Mouse (Mus musculus) midbrain, postnatal 0 days (tissue): ENCODE data around the gene Nae1. TPM values are rescaled to one million over a fixed set of nuclear protein-coding genes. Genes with fewer than 3 reads are reported as not detected.

Experiments used
- ATAC-seq: fragments of 200-750 bp; cut with Nextera tagmentation; 2 replicates; pipeline ENCODE4 v1.8.0; 2017; ENCODE audit warnings: moderate number of reproducible peaks, mild to moderate bottlenecking, moderate TSS enrichment, moderate library complexity; ENCODE audit not compliant: low FRiP score
- DNase-seq: peaks from one replicate; pipeline ENCODE4 v3.0.0-alpha.2; 2015; ENCODE audit warnings: low spot score
- H3K27ac ChIP-seq: fragments of 300-500 bp; sonication (generic); 2 replicates; pipeline ENCODE4 v1.5.1; 2014; ENCODE audit warnings: low read depth, mild to moderate bottlenecking, low read length, mixed read lengths
- H3K27me3 ChIP-seq: fragments of 300-500 bp; sonication (generic); 2 replicates; pipeline ENCODE4 v1.6.1; 2014; ENCODE audit warnings: low read length, control low read depth, mixed read lengths; ENCODE audit not compliant: insufficient read depth
- H3K36me3 ChIP-seq: fragments of 300-500 bp; sonication (generic); 2 replicates; pipeline ENCODE4 v1.6.1; 2014; ENCODE audit warnings: low read length, control low read depth, mixed read lengths; ENCODE audit not compliant: insufficient read depth
- H3K4me1 ChIP-seq: fragments of 300-500 bp; sonication (generic); 2 replicates; pipeline ENCODE4 v1.6.1; 2014; ENCODE audit warnings: mild to moderate bottlenecking, control low read depth, antibody characterized with exemption, low read length, mixed read lengths; ENCODE audit not compliant: insufficient read depth
- H3K4me2 ChIP-seq: fragments of 300-500 bp; sonication (generic); 2 replicates; pipeline ENCODE4 v1.6.1; 2014; ENCODE audit warnings: low read depth, mild to moderate bottlenecking, low read length, mixed read lengths; ENCODE audit not compliant: poor library complexity, severe bottlenecking
- H3K4me3 ChIP-seq: fragments of 300-500 bp; sonication (generic); 2 replicates; pipeline ENCODE4 v1.5.1; 2014; ENCODE audit warnings: low read depth, mild to moderate bottlenecking, low read length, moderate library complexity
- H3K9ac ChIP-seq: fragments of 300-500 bp; sonication (generic); replicated peaks from 2 replicates; pipeline ENCODE4 v1.6.1; 2014; ENCODE audit warnings: mild to moderate bottlenecking, low read length, moderate library complexity, mixed read lengths; ENCODE audit not compliant: poor library complexity, severe bottlenecking
- H3K9me3 ChIP-seq: fragments of 300-500 bp; sonication (generic); 2 replicates; pipeline ENCODE4 v1.6.1; 2016; ENCODE audit warnings: low read length, control low read depth
- CTCF ChIP-seq: IDR thresholded peaks from 2 replicates; pipeline ENCODE4 v1.5.1; 2016; ENCODE audit warnings: antibody characterized with exemption, mild to moderate bottlenecking
- WGBS: fragments of 180-500 bp; shearing (Covaris S2); extraction: QIAGEN DNeasy Blood & Tissue Kit; methylation state at CpG from one replicate; pipeline ENCODE4 v1.1.7; 2014; 5-methylcytosine and 5-hydroxymethylcytosine counted together
- polyA plus RNA-seq: library from polyadenylated mRNA; unstranded; fragments of >200 nt; fragmentation: Nextera tagmentation; extraction: Ambion mirVana; gene quantifications from 2 replicates; pipeline ENCODE4 v1.2.1, GENCODE M21; 2015
- total RNA-seq: library from RNA; depleted of rRNA; stranded (reverse); fragments of >200 nt; gene quantifications from 2 replicates; pipeline ENCODE4 v1.2.3, GENCODE M21; 2014

Nae1 gene
- total and polyA plus RNA-seq, 2 experiments from 2014 or later, result 48.1 to 108 TPM

GRCm38 (mm10) chr8:104565457-104565798 lies 31.0 kb upstream of the Nae1 start:
- H3K4me2 ChIP-seq, result no peak overlapping the region
- H3K9me3 ChIP-seq, result no peaks in the 10 kb centered on the region
- no peaks in the 10 kb centered on the region for H3K36me3 ChIP-seq
- 94% methylated on average over 5 of the region's 5 CpGs for WGBS
- DNase-seq, result no peak
- no peak overlapping the region for H3K4me3 ChIP-seq
- no peaks in the 10 kb centered on the region for H3K4me1 ChIP-seq
- ATAC-seq, result 0 out of 2 replicates have a peak, but pooled peaks have one; percentile 6
- H3K27ac ChIP-seq, result no peak overlapping the region
- H3K27me3 ChIP-seq, result no peaks in the 10 kb centered on the region
- TF ChIP-seq CTCF, result no peak
- no peak overlapping the region for H3K9ac ChIP-seq

GRCm38 (mm10) chr8:104564633-104565456 lies 30.4 kb upstream of the Nae1 start:
- ATAC-seq (peak; percentile 86), DNase-seq (peak; percentile 96)
- H3K36me3 ChIP-seq, result no peaks in the 10 kb centered on the region
- H3K4me3 ChIP-seq, result no peak overlapping the region
- H3K9me3 ChIP-seq, result no peaks in the 10 kb centered on the region
- H3K27ac ChIP-seq, result no peak overlapping the region
- no peaks in the 10 kb centered on the region for H3K27me3 ChIP-seq
- H3K4me2 ChIP-seq, result peak overlapping the region; percentile 22
- 15% methylated on average over 22 of the region's 22 CpGs for WGBS
- no peaks in the 10 kb centered on the region for H3K4me1 ChIP-seq
- H3K9ac ChIP-seq, result no peak overlapping the region
- TF ChIP-seq CTCF, result peak; percentile 87

GRCm38 (mm10) chr8:104560731-104561130 lies 26.3 kb upstream of the Nae1 start:
- Histone ChIP-seq H3K4me3 (no peak overlapping the region), H3K27me3 (no peaks in the 10 kb centered on the region), H3K9me3 (no peaks in the 10 kb centered on the region), H3K9ac (no peak overlapping the region), H3K4me1 (no peaks in the 10 kb centered on the region), H3K27ac (no peak overlapping the region), H3K4me2 (no peak overlapping the region), H3K36me3 (no peaks in the 10 kb centered on the region)
- no peak for DNase-seq
- ATAC-seq, result no peak
- no peak for TF ChIP-seq CTCF

- no peak for ATAC-seq
- Histone ChIP-seq H3K9ac (no peak overlapping the region), H3K27ac (no peak overlapping the region), H3K36me3 (no peaks in the 10 kb centered on the region), H3K4me3 (no peak overlapping the region), H3K4me1 (no peaks in the 10 kb centered on the region), H3K4me2 (no peak overlapping the region), H3K27me3 (no peaks in the 10 kb centered on the region), H3K9me3 (no peaks in the 10 kb centered on the region)
- WGBS, result 89% methylated on average over 7 of the region's 7 CpGs
- TF ChIP-seq CTCF, result no peak
- no peak for DNase-seq
Observed at GRCm38 (mm10) chr8:104557226-104557625, 22.8 kb upstream of the Nae1 start.

- DNase-seq, result no peak
- Histone ChIP-seq H3K4me1 (no peaks in the 10 kb centered on the region), H3K36me3 (no peaks in the 10 kb centered on the region), H3K9me3 (no peaks in the 10 kb centered on the region), H3K4me2 (no peak overlapping the region), H3K4me3 (no peak overlapping the region), H3K9ac (no peak overlapping the region), H3K27ac (no peak overlapping the region), H3K27me3 (no peaks in the 10 kb centered on the region)
- TF ChIP-seq CTCF, result no peak
- ATAC-seq, result no peak
- WGBS, result 88% methylated on average over 4 of the region's 4 CpGs
Observed at GRCm38 (mm10) chr8:104555191-104555590, 20.8 kb upstream of the Nae1 start.

GRCm38 (mm10) chr8:104543440-104544045 lies 9.1 kb upstream of the Nae1 start:
- 78% methylated on average over 8 of the region's 8 CpGs for WGBS
- no peaks in the 10 kb centered on the region for H3K36me3 ChIP-seq
- H3K9me3 ChIP-seq, result no peaks in the 10 kb centered on the region
- no peak for TF ChIP-seq CTCF
- no peak overlapping the region for H3K4me3 ChIP-seq
- no peak overlapping the region for H3K9ac ChIP-seq
- H3K4me2 ChIP-seq, result no peak overlapping the region
- no peak overlapping the region for H3K27ac ChIP-seq
- H3K4me1 ChIP-seq, result peaks cover 7% of the 10 kb centered on the region; the same call in 1 of the 2 replicates
- H3K27me3 ChIP-seq, result peaks cover 33% of the 10 kb centered on the region
- no peak for DNase-seq
- ATAC-seq, result no peak
